Mouse (Mus musculus) hindbrain, embryonic 15.5 days (tissue): ENCODE data around the gene Atp8a2. TPM values are rescaled to one million over a fixed set of nuclear protein-coding genes. Genes with fewer than 3 reads are reported as not detected.
A peak's percentile ranks its signal among the peaks of the same experiment; 100 is the strongest.
"Not testable (repeated sequence)": the region's sequence is repeated elsewhere in the genome, so short reads cannot be mapped to it uniquely, and the experiment has no call there.

Source experiments
- ATAC-seq: fragments of 200-750 bp; cut with Nextera tagmentation; 2 replicates; pipeline ENCODE4 v1.8.0; 2017; ENCODE audit warnings: low read depth, moderate number of reproducible peaks, moderate TSS enrichment; ENCODE audit not compliant: low FRiP score
- H3K27ac ChIP-seq: fragments of 300-500 bp; sonication (generic); replicated peaks from 2 replicates; pipeline ENCODE4 v1.5.1; 2015; ENCODE audit warnings: mild to moderate bottlenecking, inconsistent platforms
- H3K27me3 ChIP-seq: fragments of 300-500 bp; sonication (generic); 2 replicates; pipeline ENCODE4 v1.6.1; 2015; ENCODE audit warnings: control low read depth, inconsistent platforms
- H3K36me3 ChIP-seq: fragments of 300-500 bp; sonication (generic); 2 replicates; pipeline ENCODE4 v1.6.1; 2015; ENCODE audit warnings: control low read depth, inconsistent platforms
- H3K4me1 ChIP-seq: fragments of 300-500 bp; sonication (generic); replicated peaks from 2 replicates; pipeline ENCODE4 v1.6.1; 2015; ENCODE audit warnings: control low read depth, inconsistent platforms
- H3K4me2 ChIP-seq: fragments of 300-500 bp; sonication (generic); 2 replicates; pipeline ENCODE4 v1.6.1; 2015; ENCODE audit warnings: moderate library complexity, mild to moderate bottlenecking, inconsistent platforms
- H3K4me3 ChIP-seq: fragments of 300-500 bp; sonication (generic); 2 replicates; pipeline ENCODE4 v1.5.1; 2015; ENCODE audit warnings: mild to moderate bottlenecking, inconsistent platforms
- H3K9ac ChIP-seq: fragments of 300-500 bp; sonication (generic); 2 replicates; pipeline ENCODE4 v1.6.1; 2015; ENCODE audit warnings: inconsistent platforms
- H3K9me3 ChIP-seq: fragments of 300-500 bp; sonication (generic); 2 replicates; pipeline ENCODE4 v1.6.1; 2016; ENCODE audit warnings: control low read depth, inconsistent platforms
- WGBS: fragments of 180-500 bp; shearing (Covaris S2); methylation state at CpG from one replicate; pipeline ENCODE4 v1.1.7; 2015; 5-methylcytosine and 5-hydroxymethylcytosine counted together
- polyA plus RNA-seq: library from polyadenylated mRNA; unstranded; fragments of >200 nt; fragmentation: Nextera tagmentation; extraction: Ambion mirVana; gene quantifications from 2 replicates; pipeline ENCODE4 v1.2.1, GENCODE M21; 2015

The Atp8a2 gene
- polyA plus RNA-seq, 1 experiment from 2014 or later = 42.8 TPM

DNA sequence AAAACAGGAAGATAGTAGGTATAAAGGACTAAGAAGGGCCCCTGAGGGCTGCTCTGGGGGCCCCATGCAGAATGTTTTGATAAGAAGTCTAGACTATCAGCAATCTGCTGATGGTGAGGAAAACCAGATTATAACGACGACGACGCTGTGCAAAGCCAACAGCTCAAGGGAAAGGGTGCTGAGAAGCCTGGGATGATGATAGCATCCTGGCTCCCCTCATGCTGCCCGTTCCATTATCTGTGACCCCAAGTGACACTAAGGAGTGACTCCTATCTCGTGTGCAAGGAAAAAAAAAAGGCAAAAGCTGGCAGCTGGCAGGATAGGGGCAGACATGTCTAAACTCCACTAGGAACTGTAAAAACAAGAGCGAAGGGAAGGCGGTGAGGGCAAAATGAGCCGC, 343.8 kb downstream of the Atp8a2 start:
- Histone ChIP-seq H3K4me1 (no peaks in the 10 kb centered on the region), H3K27ac (no peak overlapping the region), H3K9ac (no peak overlapping the region), H3K4me2 (no peak overlapping the region), H3K27me3 (no peaks in the 10 kb centered on the region), H3K9me3 (no peaks in the 10 kb centered on the region), H3K4me3 (no peak overlapping the region), H3K36me3 (peaks cover 12% of the 10 kb centered on the region; the same call in 1 of the 2 replicates)
- ATAC-seq = no peak
- 70% methylated on average over 9 of the region's 9 CpGs for WGBS

DNA sequence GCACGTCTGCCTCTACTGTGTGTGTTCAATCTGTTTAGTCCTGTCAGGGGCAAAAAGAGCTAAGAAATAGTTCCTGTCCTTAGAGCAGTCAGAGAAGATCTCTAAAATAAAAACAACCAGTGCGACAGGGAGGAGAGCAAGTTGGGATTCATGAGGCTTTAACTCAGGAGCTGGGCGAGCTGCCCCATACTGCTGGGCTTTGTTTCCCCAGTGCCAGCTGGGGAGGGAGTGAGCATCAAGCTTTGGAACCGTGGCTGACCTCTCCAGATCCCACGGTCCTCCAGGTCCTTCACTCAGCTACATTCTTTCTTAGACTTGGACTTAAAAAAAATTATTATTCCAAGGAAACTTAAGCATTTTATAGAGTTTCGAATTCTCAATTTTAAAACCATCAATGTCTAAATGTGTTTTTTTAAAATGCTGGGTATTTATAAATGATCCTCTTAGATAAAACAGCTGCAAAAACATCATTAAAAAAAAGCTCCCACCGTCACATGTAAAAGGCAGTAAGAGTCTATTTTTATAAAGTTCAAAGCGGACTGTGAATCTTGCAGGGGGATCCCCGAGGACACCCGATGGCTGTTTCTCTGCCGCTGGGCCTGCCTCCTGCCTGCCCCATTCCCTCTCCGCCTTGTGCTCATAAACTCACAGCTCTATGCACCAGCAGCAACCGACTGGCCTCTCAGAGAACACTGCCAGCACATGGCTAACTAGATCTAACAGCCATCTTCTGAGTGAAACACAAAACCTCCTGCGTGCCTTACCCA, 350.2 kb downstream of the Atp8a2 start:
- no peak overlapping the region for H3K4me3 ChIP-seq
- H3K9ac ChIP-seq = no peak overlapping the region
- ATAC-seq = no peak
- 37% methylated on average over 14 of the region's 14 CpGs for WGBS
- H3K4me1 ChIP-seq = 0 out of 2 replicates have a peak, but pooled peaks cover 4% of the 10 kb centered on the region
- no peak overlapping the region for H3K27ac ChIP-seq
- no peaks in the 10 kb centered on the region for H3K9me3 ChIP-seq
- no peaks in the 10 kb centered on the region for H3K36me3 ChIP-seq
- no peaks in the 10 kb centered on the region for H3K27me3 ChIP-seq
- no peak overlapping the region for H3K4me2 ChIP-seq

DNA sequence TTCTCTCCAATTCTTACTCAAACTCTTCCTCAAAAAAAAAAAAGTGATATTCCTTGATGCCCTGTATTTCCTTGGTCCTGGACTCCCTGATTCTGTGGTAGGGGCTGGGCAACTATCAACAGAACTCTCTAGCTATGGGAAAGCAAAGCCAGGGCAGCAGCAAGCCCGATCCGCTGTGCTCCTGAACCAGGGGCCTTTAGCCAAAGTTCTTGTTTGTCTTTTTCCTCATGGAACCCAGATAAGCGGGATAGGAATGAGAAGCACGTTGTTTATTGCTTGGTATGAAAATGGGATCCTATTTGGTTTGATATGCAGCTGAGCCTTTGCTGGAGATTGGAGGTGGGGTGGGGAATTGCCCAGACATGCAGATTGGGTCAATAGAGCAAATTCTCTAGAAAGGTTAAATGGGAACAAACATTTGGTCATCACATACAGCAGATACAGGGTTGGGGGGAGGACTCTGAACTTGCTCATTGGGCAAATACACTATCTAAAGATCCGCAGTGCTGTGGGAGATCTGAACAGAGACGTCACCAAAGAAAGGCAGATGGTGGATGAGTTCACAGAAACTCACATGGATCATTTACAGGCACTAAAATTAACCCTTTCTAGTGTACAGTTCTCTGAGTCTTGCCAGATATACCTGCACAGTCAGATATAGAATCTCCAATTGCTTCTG, 353.6 kb downstream of the Atp8a2 start:
- H3K9ac ChIP-seq = no peak overlapping the region
- H3K4me1 ChIP-seq = 0 out of 2 replicates have a peak, but pooled peaks cover 4% of the 10 kb centered on the region
- H3K27ac ChIP-seq = no peak overlapping the region
- no peaks in the 10 kb centered on the region for H3K9me3 ChIP-seq
- H3K4me3 ChIP-seq = no peak overlapping the region
- no peak overlapping the region for H3K4me2 ChIP-seq
- 79% methylated on average over 6 of the region's 6 CpGs for WGBS
- no peak for ATAC-seq
- H3K27me3 ChIP-seq = no peaks in the 10 kb centered on the region
- no peaks in the 10 kb centered on the region for H3K36me3 ChIP-seq

GRCm38 (mm10) chr14:59839951-59840720, 356.8 kb downstream of the Atp8a2 start:
- H3K27me3 ChIP-seq = no peaks in the 10 kb centered on the region
- no peaks in the 10 kb centered on the region for H3K9me3 ChIP-seq
- H3K36me3 ChIP-seq = no peaks in the 10 kb centered on the region
- no peaks in the 10 kb centered on the region; the same call in 1 of the 2 replicates for H3K4me1 ChIP-seq
- H3K27ac ChIP-seq = no peak overlapping the region
- H3K9ac ChIP-seq = no peak overlapping the region
- H3K4me2 ChIP-seq = no peak overlapping the region
- WGBS = 87% methylated on average over 14 of the region's 14 CpGs
- no peak for ATAC-seq
- H3K4me3 ChIP-seq = no peak overlapping the region

- not testable (repeated sequence) for H3K9ac ChIP-seq, H3K27me3 ChIP-seq, H3K4me3 ChIP-seq, H3K4me2 ChIP-seq, H3K9me3 ChIP-seq, H3K36me3 ChIP-seq, H3K27ac ChIP-seq, H3K4me1 ChIP-seq
- ATAC-seq = peak; percentile 73
- WGBS = 68% methylated on average over 1 of the region's 3 CpGs
Measured at GRCm38 (mm10) chr14:59838446-59839259, 358.3 kb downstream of the Atp8a2 start.

DNA sequence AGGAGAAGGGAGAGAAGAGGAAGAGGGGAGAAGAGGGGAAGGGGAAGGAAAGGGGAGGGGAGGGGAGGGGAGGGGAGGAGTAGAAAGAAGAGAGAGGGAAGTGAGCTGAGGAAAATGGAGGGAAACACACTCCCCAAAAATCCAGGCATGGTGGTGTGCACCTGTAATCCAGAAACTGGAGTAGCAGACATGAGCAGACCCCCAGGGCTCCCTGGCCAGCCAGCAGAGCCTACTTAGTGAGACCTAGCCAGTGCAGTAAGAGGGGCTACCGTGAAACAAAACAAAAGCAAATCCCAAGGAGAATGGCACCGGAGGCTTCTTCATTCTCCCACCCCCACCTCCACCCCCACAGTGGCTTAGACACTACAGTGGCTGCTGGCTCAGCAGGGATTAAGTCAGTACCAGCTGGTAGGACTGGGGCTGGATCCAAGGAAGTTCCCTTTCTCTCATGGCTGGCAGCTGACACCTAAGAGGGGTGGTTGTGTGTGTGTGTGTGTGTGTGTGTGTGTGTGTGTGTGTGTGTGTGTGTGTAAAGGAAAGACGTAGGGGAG, 359.2 kb downstream of the Atp8a2 start:
- H3K4me3 ChIP-seq, H3K9me3 ChIP-seq, H3K4me1 ChIP-seq, H3K4me2 ChIP-seq, H3K36me3 ChIP-seq, H3K9ac ChIP-seq, H3K27ac ChIP-seq, H3K27me3 ChIP-seq: not testable (repeated sequence)
- no CpG with 5 or more reads among the region's 3 CpGs for whole genome bisulfite sequencing
- peak; percentile 78 for ATAC-seq

DNA sequence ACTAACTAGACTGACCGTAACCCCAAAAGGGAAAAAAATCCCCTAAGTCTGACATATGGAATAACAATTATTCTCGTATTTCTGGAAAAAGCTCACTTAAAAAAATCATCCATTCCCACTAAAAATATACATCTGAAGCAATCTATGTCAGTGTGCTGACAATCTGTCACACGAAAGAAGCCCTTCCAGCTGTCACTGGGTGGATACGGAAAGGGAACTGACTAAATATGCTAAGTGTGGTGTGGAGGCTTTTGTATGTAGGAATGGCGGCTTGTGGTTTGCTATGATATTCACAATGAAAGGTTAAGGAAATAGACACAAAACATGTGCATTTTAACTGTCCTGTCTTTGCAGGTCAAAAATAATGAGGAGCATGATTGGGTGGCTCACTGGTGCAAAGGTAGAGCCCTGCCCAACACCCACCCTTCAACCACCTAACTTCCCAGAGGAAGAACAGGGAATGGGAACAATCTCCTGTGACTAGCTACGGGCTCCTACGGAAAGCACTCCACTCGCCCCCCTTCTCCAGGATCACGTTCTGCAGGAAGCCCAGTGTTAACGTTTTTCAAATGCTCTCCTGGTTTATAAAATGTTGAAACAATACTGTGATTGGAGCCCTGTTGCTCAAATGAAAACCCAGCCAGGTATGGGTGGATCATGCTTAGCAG, 360.0 kb downstream of the Atp8a2 start:
- no peak overlapping the region for H3K9ac ChIP-seq
- 0 out of 2 replicates have a peak, but pooled peaks have one; percentile 15 for ATAC-seq
- H3K4me3 ChIP-seq = no peak overlapping the region

DNA sequence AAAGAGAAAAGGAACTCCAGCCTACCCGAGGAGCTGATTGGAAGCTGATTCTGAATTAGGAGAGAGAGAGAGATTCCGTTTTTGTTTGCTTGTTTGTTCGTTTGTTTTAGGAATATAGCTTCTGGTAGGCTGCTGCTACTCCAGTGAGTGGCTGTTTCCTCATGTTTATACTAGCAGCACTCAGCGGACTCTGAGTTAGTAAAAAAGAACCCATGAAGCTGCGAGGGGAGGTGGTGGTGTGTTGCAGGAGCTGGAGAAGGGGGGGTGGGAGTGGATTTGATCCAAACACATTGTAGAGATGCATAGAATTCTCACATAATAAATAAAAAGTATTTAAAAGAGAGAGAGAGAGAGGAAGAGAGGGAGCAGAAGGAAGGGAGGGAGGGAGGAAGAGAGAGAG, 367.4 kb downstream of the Atp8a2 start:
- 86% methylated on average over 5 of the region's 5 CpGs for WGBS
- no peak for ATAC-seq
- Histone ChIP-seq H3K36me3 (no peaks in the 10 kb centered on the region), H3K9ac (no peak overlapping the region), H3K4me3 (no peak overlapping the region), H3K27me3 (no peaks in the 10 kb centered on the region), H3K4me1 (no peaks in the 10 kb centered on the region), H3K4me2 (no peak overlapping the region), H3K9me3 (no peaks in the 10 kb centered on the region), H3K27ac (no peak overlapping the region)

More for the DNA sequence above, 360.0 kb downstream of the Atp8a2 start:
- H3K27ac ChIP-seq = no peak overlapping the region
- H3K27me3 ChIP-seq = no peaks in the 10 kb centered on the region
- H3K4me1 ChIP-seq = no peaks in the 10 kb centered on the region; the same call in 1 of the 2 replicates
- no peaks in the 10 kb centered on the region for H3K9me3 ChIP-seq
- 57% methylated on average over 10 of the region's 10 CpGs for WGBS
- H3K36me3 ChIP-seq = no peaks in the 10 kb centered on the region
- H3K4me2 ChIP-seq = no peak overlapping the region

GRCm38 (mm10) chr14:59827409-59827808, 369.6 kb downstream of the Atp8a2 start:
- Histone ChIP-seq H3K36me3 (no peaks in the 10 kb centered on the region), H3K4me3 (no peak overlapping the region), H3K9me3 (no peaks in the 10 kb centered on the region), H3K4me2 (no peak overlapping the region), H3K4me1 (no peaks in the 10 kb centered on the region), H3K27ac (no peak overlapping the region), H3K27me3 (no peaks in the 10 kb centered on the region), H3K9ac (no peak overlapping the region)
- 66% methylated on average over 5 of the region's 5 CpGs for WGBS
- no peak for ATAC-seq

DNA sequence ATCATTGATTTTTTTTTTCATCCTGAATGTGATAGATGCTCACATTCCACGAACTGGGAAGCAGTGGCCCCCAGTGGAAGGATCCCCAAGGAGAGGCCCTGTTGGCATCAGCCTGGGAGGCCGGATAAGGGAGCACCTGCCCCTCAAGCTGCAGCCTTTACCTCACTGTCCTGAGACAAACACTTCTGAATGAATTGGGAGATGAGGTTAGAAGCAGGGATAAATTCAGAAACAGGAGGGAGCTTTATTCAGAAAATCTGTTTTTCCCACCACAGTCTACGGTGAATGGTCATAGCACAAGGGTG, 376.9 kb downstream of the Atp8a2 start:
- no peak for ATAC-seq
- Histone ChIP-seq H3K9me3 (no peaks in the 10 kb centered on the region), H3K9ac (no peak overlapping the region), H3K4me1 (peaks cover 13% of the 10 kb centered on the region), H3K27ac (peak overlapping the region; percentile 18; the same call in 1 of the 2 replicates), H3K27me3 (no peaks in the 10 kb centered on the region), H3K36me3 (no peaks in the 10 kb centered on the region), H3K4me2 (no peak overlapping the region), H3K4me3 (no peak overlapping the region)
- 41% methylated on average over 3 of the region's 3 CpGs for WGBS
